Mouse (Mus musculus): ENCODE measurements at regions not wholly inside any gene's neighbourhood (a gene's known extent, or its start where the extent isn't known, plus 50 kb on each side); places are given as distances from the start of the nearest gene placed in this dataset.
"Not testable (repeated sequence)": the region's sequence is repeated elsewhere in the genome, so short reads cannot be mapped to it uniquely, and the experiment has no call there.

DNA sequence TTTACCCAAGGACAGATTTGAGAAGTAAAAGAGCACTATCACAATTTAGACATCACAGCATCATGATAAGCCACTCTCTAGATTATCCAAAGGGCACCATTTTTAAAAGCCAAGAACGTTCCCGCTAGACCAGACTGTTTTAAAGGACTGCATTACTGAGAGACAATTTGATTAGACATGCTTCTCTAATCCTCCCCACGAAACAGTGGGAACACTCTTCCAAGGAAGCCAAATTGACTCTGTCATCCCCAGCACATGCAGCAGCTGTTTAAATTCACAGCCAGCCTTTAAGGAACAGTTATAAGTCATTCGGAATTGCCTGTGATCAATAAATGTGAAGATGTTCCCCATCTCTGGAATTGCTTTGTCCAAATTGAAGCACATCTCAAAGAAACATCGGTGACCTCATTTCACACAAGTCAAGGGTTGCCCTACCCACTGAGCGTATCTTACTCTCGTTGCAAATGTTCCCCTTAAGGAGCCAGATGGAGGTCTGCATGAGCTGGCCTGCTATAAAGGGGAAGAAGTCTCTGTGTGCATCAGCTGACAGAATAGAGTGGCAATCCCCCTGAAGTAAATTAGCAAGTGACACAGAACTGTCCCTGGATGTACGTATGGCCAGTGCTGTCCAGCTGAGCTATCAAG lies 393.2 kb downstream of the Pid1 start:
- no peak for ATAC-seq (ENCODE audit: insufficient number of reproducible peaks, low FRiP score, low TSS enrichment)

DNA sequence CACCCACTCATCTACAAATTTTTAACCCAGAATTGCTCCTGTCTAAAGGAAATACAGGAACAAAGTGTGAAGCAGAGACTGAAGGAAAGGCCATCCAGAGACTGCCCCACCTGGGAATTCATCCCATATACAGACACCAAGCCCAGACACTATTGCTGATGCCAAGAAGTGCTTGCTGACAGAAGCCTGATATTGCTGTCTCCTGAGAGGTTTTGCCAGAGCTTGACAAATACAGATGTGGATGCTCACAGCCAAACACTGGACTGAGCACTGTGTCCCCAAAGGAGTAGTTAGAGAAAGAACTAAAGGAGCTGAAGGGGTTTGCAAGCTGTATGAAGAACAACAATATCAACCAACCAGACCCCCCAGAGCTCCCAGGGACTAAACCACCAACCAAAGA lies 399.3 kb downstream of the Pid1 start:
- not testable (repeated sequence) for ATAC-seq (ENCODE audit: insufficient number of reproducible peaks, low FRiP score, low TSS enrichment)

GRCm38 (mm10) chr1:83961761-83962160 lies 402.2 kb downstream of the Pid1 start:
- no peak for ATAC-seq (ENCODE audit: insufficient number of reproducible peaks, low FRiP score, low TSS enrichment)

DNA sequence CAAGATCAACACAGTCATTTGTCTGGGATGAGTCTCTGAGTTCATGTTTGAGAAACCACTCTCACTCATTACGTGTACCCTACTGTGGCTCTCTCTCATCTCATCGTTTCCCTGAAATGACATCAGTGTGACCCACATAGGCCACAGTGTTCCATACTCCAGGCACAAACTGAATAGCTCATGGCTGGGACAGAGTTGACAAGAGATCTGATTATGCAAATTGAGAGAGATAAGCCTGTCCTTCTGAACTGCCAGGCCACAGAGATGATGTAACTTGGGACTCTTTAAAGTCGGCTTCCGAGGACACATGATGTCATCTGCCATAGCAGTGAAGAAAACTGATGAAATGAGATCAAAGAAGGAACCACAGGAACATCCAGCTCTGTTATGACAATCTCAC lies 404.2 kb downstream of the Pid1 start:
- ATAC-seq (ENCODE audit: insufficient number of reproducible peaks, low FRiP score, low TSS enrichment): no peak

- no peak for ATAC-seq (ENCODE audit: insufficient number of reproducible peaks, low FRiP score, low TSS enrichment)
These were observed 441.1 kb downstream of the Pid1 start for GRCm38 (mm10) chr1:83922900-83923299.

DNA sequence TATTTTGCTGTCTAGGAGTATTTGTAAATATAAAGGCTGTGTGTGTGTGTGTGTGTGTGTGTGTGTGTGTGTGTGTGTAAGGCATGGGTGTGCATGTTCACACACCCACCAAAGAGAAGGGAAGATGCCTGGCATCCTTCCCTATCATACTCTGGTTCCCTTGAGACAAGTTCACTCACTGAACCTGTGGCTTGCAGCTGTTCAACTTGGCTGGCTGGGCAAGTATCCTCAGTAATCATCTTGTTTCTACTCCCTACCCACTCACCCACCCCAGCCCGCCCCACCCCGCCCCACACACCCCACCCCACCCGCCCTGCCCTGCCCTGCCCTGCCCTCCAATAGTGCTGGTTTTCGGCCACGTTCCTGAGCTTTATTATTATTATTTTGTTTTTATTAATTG lies 448.5 kb downstream of the Pid1 start:
- ATAC-seq (ENCODE audit: insufficient number of reproducible peaks, low FRiP score, low TSS enrichment): no peak

DNA sequence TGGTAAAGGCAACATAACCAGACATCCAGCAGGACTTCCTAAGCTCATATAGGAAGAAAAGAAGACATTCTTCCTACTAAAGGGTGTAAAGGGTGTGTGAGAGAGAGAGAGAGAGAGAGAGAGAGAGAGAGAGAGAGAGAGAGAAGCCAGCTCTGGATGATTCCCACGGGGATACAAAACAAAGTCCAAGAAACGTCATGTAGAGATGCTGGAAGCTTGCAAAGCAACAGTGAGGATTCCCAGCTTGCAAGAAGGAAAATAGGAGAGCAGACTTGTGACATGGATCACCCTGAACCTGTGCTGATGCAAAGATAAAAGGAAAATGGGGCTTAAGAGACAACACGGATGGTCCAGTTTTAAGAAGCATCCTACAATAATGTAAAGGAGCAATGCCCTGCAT lies 456.6 kb downstream of the Pid1 start:
- no peak for ATAC-seq (ENCODE audit: insufficient number of reproducible peaks, low FRiP score, low TSS enrichment)

DNA sequence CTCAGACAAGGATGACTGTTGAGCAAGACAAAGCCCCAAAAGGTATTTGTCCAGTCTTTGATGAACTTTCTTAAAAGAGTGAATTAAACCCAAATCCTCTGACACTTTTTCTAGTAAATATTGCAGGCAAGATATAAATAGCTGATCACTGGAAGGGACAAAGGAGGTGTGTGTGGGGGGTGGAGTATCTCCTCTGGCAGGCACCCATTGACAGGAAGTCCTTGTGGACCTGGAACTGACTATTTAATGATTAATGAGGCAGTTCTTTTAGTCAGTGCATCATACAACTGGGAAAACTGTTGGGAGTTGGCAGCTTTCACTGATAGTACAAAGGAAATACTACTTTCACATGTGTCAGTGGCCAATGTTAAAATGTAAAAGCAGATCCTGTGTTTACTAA lies 457.1 kb downstream of the Pid1 start:
- no peak for ATAC-seq (ENCODE audit: insufficient number of reproducible peaks, low FRiP score, low TSS enrichment)

DNA sequence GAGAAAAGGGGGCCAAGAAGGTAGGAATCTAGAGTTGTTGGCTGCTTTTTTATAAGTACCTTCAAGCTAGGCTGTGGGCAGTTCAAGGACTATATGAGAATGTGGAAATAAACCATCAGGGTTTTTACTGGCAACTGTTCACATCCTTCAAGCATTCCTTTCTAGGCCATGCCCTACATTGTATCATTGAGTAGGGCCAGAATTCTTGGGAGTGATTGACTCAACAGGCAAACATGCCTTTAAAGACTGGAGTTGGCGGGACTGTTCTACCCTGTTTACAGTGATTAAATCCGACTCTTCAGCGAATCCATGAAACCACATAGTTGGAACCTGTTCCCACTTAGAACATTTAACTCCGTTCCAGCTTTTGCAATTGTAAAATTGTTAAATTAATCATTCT lies 463.8 kb downstream of the Pid1 start:
- ATAC-seq (ENCODE audit: insufficient number of reproducible peaks, low FRiP score, low TSS enrichment): no peak

- no peak for ATAC-seq (ENCODE audit: insufficient number of reproducible peaks, low FRiP score, low TSS enrichment)
These were observed 467.3 kb downstream of the Pid1 start for GRCm38 (mm10) chr1:83896650-83897049.

DNA sequence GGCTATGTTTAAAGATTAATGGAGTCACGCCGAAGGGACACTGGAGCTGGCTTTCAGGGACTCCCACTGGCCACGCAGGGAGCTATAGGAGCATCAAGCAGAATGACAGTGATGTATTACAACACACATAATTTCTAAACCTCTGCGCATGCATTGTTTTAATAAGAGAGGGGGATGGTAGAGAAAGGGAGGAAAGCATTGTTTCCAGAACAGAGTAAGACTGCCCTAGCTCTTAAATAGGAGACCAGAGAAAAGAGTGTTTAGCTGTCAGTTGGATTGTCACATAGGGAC lies 471.1 kb upstream of the Sphkap start:
- ATAC-seq (ENCODE audit: insufficient number of reproducible peaks, low FRiP score, low TSS enrichment): no peak

DNA sequence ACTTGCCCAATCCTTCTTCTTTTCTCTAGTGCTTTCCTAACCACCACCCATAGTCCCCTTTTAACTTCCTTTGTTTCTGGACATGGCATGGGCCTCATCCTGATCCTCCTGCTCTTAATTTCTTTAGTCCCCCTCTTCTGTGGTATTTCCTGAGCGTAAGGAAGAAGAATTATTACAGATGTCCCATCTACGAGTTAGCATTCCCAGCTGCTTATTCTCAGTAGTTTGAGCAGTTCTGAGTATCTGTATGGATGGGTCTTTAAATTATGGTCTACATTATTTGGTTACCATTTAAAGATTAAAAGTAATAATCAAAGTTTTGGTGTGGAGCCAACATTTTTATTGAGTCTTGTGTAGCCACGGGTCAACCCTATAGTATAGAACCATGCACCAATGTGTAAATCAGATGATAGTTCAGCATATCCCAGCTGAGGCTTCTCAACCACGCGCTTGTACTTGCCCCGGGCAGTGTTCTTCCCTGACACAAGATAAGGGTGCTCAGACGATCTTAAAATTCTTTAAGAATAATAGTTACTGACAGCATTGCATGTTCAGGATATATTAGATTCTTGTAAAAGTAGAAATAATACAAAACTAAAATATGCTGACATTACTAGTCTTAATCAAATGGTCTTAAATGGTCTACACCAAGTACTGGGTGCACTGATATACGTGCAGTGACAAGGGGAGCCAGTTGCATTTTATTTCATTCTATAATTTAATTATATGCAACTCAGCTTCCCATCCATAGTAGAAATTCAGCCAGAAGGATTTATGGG lies 470.5 kb upstream of the Sphkap start:
- ATAC-seq (ENCODE audit: insufficient number of reproducible peaks, low FRiP score, low TSS enrichment): no peak

- no peak for ATAC-seq (ENCODE audit: insufficient number of reproducible peaks, low FRiP score, low TSS enrichment)
These were observed 463.0 kb upstream of the Sphkap start for GRCm38 (mm10) chr1:83870853-83871567.

DNA sequence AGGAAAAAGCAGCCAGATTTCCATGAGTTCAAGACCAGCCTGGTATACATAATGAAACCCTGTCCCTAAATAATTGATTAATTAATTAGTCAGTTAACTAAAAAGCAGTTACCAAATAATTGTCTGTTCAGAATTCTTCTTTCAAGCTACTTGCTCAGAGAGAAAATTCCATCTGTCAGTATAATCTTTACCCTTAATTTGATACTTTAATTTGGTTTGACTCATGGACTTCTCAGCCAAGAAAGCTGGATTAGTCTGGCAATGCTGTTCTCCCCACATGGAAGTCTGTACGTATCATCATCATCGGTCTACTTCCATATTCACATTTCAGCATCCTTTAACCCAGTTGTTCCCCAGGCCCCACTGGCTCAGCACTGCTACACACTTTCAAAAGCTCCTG lies 461.0 kb upstream of the Sphkap start:
- ATAC-seq (ENCODE audit: insufficient number of reproducible peaks, low FRiP score, low TSS enrichment): no peak

DNA sequence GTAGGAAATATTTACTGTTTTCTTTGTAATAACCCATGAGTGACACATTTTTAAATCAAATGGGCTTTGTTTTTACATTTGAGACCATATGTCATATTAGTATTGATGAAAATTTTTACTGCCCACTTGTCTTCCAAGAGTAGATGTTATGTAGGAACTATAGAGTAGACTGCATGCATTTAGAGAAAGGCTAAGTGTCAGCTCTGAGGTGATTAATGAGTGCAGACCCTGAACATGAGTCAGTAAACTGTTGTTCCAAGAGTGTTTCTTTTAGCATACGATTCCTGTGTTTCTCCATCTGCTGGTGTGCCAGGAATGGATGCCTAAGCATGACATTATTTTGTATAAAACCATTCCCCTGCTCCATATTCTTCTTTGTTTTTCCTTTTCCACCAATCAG lies 454.5 kb upstream of the Sphkap start:
- ATAC-seq (ENCODE audit: insufficient number of reproducible peaks, low FRiP score, low TSS enrichment): no peak

DNA sequence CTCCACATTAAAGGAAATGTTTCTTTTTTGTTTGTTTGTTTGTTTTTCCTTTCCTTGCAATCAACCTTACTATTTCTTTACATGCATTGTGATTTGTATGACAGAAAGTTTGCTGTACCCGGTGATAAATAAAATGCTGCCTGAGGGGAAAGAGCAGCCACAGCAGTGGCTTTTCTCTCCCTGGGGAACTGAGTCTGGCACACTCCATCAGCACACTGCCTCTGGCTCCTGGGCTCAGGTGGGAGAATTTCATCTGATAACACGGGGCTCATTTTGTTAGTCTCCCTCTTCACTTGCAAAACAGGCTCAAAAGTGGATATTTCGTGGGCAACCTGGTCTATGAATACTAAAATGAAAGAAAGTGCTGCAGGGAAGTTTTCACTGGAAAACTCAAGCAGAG lies 454.1 kb upstream of the Sphkap start:
- ATAC-seq (ENCODE audit: insufficient number of reproducible peaks, low FRiP score, low TSS enrichment): no peak

GRCm38 (mm10) chr1:83859732-83860424 lies 451.9 kb upstream of the Sphkap start:
- no peak for ATAC-seq (ENCODE audit: insufficient number of reproducible peaks, low FRiP score, low TSS enrichment)

DNA sequence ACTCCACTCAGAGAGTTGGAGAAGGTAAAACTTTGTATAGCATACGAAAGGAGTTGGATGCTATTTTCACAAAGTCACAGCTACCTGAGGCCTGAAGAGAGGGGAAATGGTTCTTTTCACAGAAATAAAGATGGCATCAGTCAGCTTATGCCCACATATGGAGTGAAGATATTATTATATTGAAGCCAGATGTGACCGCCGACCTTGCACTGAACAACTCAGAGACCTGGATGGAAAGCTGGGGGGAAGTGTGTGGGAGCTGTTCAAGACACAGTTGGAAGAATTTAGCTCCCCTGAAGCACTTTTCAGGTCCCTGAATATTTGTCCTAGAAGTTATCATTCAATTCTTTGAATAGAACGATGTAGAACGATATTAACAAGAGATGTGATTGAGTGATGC lies 446.0 kb upstream of the Sphkap start:
- ATAC-seq (ENCODE audit: insufficient number of reproducible peaks, low FRiP score, low TSS enrichment): no peak

DNA sequence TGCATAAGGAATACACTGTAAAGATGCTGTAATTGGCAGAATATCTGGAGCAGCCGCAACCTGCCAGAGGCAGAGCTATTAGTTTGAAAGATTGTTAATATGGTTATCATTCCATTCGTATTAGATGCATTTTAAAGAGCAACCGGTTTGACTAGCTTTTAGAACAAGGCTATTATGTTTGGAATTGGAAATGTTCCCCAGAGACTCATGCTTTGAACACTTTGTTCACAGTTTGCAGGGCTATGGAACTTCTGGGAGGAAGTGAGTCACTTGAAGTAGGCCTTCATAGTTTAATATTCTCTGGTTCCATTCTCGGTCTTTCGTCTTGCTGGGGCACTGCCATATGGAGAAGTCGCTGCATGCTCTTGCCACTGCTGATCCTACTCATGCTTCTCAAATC lies 443.1 kb upstream of the Sphkap start:
- no peak for ATAC-seq (ENCODE audit: insufficient number of reproducible peaks, low FRiP score, low TSS enrichment)

GRCm38 (mm10) chr1:83848414-83848813 lies 440.4 kb upstream of the Sphkap start:
- no peak for ATAC-seq (ENCODE audit: insufficient number of reproducible peaks, low FRiP score, low TSS enrichment)

DNA sequence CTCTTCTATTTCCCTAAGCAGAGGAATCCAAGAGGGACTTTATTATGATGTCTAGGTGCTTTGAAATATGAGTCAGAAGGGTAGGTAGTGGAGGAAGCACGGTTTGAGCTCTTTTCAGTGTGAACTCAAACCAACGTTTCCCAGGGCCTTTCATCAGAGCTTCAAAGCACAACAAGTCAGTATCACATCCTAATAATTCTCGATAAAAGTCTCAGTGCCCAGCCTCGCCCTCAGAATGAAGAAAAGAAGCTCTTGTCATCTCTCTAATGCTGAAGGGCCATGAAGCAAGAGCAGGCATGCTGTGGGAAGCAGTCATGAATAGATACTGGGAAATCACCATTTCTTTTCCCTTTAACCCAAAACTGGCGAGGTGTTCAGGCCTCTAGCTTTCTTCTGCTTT lies 440.0 kb upstream of the Sphkap start:
- no peak for ATAC-seq (ENCODE audit: insufficient number of reproducible peaks, low FRiP score, low TSS enrichment)

All from cerebellum, adult (tissue).